Mouse (Mus musculus) thymus, postnatal 4 days (tissue): ENCODE results near the gene Fam90a1b.
"Not testable (repeated sequence)": the region's sequence is repeated elsewhere in the genome, so short reads cannot be mapped to it uniquely, and the experiment has no call there.

Experiments used
- DNase-seq: peaks from one replicate; pipeline ENCODE4 v3.0.0; 2021

Fam90a1b gene

GRCm38 (mm10) chrX:94366670-94367241 is at the start of gene Fam90a1b, which contains the start of gene Apoo:
Fam90a1b (minus strand) TSS chrX:94366777.
Apoo (plus strand) TSS chrX:94367117.
- DNase-seq, result peak; percentile 93

- no peak for DNase-seq
Observed at GRCm38 (mm10) chrX:94408975-94409374, 42.4 kb upstream of the Fam90a1b start.

DNA sequence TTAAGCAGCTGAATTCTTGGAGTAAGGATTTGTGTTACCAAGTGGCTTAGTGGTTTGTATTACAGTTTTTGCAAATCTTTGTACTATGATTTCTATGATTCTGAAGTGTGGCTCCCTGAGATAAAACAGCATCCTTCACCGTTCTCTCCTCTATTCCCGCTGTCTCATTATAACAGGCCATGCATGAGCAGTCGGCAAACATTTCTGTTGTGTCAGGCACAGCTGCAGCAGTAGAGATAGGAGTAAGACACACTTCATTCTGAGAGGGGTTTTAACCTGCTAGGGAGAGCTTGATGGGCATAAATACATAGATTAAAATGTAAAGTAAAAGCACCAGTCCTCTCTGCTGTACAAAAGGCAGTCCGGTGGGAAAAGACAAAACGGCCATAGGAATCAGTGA is 12.2 kb upstream of the Fam90a1b start:
- no peak for DNase-seq

GRCm38 (mm10) chrX:94367248-94367647 is 671 bp upstream of the Fam90a1b start:
- peak; percentile 58 for DNase-seq

DNA sequence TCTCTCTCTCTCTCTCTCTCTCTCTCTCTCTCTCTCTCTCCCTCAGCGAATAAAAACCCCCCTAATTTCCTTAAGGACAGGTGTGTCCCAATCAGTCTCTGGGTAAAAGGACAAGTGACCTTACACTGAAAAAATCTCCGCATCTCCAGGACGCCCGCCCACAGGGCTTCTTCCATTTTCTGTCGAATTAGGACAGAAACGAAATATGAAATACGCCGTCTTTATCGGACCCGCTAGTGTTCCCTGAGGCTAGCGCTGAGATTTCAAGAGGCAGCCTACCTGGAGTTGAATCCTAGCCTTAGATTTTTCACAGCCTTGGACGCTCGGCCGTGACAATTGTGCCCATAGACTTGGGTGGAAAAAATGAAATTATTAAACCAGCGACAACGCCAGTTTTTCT is 548 bp downstream of the Fam90a1b start:
- DNase-seq, result peak; percentile 12

- DNase-seq, result no peak
Observed at GRCm38 (mm10) chrX:94365381-94365925, 1.1 kb downstream of the Fam90a1b start.

GRCm38 (mm10) chrX:94343638-94344037 is 22.9 kb downstream of the Fam90a1b start:
- DNase-seq, result not testable (repeated sequence)

DNA sequence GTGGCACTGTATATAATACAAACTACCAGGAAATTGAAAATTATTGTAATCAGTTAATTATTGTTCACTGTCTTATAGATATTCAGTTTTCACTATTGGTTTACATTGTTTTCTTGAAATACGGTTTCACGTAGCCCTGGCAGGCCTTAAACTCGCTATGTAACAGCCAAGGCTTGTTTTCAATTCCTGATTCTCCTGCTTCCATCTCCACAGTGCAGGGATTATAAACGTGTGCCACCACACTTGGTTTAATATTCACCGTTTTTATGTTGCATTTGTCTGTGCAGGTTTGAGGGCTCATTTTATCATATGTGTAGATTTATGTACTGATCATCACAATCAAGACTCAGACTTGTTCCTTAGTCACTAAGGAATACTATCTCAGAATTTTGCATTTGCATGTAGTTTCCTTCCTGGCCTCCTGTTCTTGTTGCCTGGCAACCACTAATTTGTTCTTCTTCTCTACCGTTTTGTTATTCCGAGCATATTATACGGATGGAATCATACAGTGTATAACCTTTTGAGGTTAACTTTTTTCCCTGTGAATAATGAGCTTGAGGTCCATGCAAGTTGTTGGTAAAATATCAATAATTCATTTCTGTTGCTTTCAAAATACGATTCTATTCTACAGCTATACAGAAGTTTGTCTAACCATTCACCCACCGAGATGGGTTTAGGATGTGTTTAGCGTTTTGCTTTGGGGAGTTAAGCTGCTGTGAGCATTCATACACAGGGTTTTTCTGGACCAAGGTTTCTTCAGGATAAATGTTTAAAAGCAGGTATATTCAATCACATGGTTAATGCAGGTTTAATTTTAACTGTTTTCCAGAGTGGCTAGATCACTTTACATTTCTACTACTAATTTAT is 45.3 kb downstream of the Fam90a1b start:
- DNase-seq, result no peak
